Mouse (Mus musculus): ENCODE measurements around the gene Cdc42bpb.

The Cdc42bpb gene

GRCm38 (mm10) chr12:111377376-111377973, at the start of gene Cdc42bpb:
TSS of gene Cdc42bpb (minus strand) at chr12:111377718.
- peak; percentile 96 for DNase-seq

GRCm38 (mm10) chr12:111425789-111426460, 48.4 kb upstream of the Cdc42bpb start:
- DNase-seq = peak; percentile 96

GRCm38 (mm10) chr12:111425258-111425657, 47.7 kb upstream of the Cdc42bpb start:
- peak; percentile 93 for DNase-seq

- no peak for DNase-seq
Observed at GRCm38 (mm10) chr12:111424547-111424946, 47.0 kb upstream of the Cdc42bpb start.

GRCm38 (mm10) chr12:111423570-111424129, 46.1 kb upstream of the Cdc42bpb start:
- DNase-seq = no peak

- no peak for DNase-seq
Observed at GRCm38 (mm10) chr12:111422852-111423251, 45.3 kb upstream of the Cdc42bpb start.

- no peak for DNase-seq
Observed at GRCm38 (mm10) chr12:111420946-111421709, 43.6 kb upstream of the Cdc42bpb start.

GRCm38 (mm10) chr12:111419918-111420317, 42.4 kb upstream of the Cdc42bpb start:
- DNase-seq = no peak

GRCm38 (mm10) chr12:111416921-111417779, 39.6 kb upstream of the Cdc42bpb start, which contains the start of gene Exoc3l4:
TSS of gene Exoc3l4 (plus strand) at chr12:111417017.
- peak; percentile 37 for DNase-seq

- DNase-seq = peak; percentile 94
Observed at GRCm38 (mm10) chr12:111413300-111413699, 35.8 kb upstream of the Cdc42bpb start.

- DNase-seq = peak; percentile 46
Observed at GRCm38 (mm10) chr12:111412581-111413284, 35.2 kb upstream of the Cdc42bpb start.

GRCm38 (mm10) chr12:111411631-111412355, 34.3 kb upstream of the Cdc42bpb start:
- no peak for DNase-seq

- no peak for DNase-seq
Observed at GRCm38 (mm10) chr12:111409583-111409982, 32.1 kb upstream of the Cdc42bpb start.

GRCm38 (mm10) chr12:111406622-111407021, 29.1 kb upstream of the Cdc42bpb start, which contains the start of gene Lbhd2:
TSS of gene Lbhd2 (plus strand) at chr12:111406809.
- no peak for DNase-seq

- no peak for DNase-seq
Observed at GRCm38 (mm10) chr12:111404880-111405279, 27.4 kb upstream of the Cdc42bpb start.

- DNase-seq = peak; percentile 82
Observed at GRCm38 (mm10) chr12:111401454-111402184, 24.1 kb upstream of the Cdc42bpb start.

- DNase-seq = no peak
Observed at GRCm38 (mm10) chr12:111396997-111397396, 19.5 kb upstream of the Cdc42bpb start.

GRCm38 (mm10) chr12:111394008-111394407, 16.5 kb upstream of the Cdc42bpb start:
- no peak for DNase-seq

GRCm38 (mm10) chr12:111387146-111387545, 9.6 kb upstream of the Cdc42bpb start:
- no peak for DNase-seq

GRCm38 (mm10) chr12:111386642-111387120, 9.2 kb upstream of the Cdc42bpb start:
- peak; percentile 78 for DNase-seq
